19 mouse cellular contexts compared by ENCODE assay signal in the genomic region with DNA sequence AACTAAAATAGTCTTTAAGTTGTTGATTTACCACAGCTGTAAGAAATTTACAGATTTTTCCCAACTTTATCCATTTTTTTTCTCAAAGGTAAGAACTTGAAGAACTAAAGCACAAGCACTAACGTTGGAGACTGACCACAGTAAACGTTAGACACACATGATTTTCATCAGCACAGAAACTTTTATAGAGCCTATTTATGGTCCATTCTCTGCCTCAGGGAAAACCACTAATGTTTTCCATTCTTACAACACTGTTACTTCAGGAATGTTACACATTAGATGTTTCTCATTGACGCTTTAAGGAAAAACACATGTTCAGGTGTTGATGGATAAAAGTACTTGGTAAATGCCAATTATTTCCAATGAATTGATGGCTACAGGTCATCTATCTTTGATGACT.
"Had no signal": no experiment of that assay in that cellular context is flagged by ENCODE, and none has a peak within 500 bp of the region (broad histone marks: within the 10 kb centered on the region; RNA-seq: fewer than 3 reads in every experiment).

No protein-coding gene starts in this region.

- DNase-seq: kidney, adult 2 months; kidney, postnatal 10 days; kidney, postnatal 36 days; layer of hippocampus, postnatal 36 days; left cerebral cortex, postnatal 4 days; liver, embryonic 13.5 days; lung, adult 2 months; lung, postnatal 14 days; lung, postnatal 4 days; right cerebral cortex, adult 18-20 months; right cerebral cortex, postnatal 14 days; right cerebral cortex, postnatal 4 days; thymus, adult 18-20 months; thymus, postnatal 36 days had no signal

- H3K4me3 ChIP-seq: kidney, embryonic 15.5 days; liver, embryonic 13.5 days; midbrain, embryonic 15.5 days; neural tube, embryonic 12.5 days; neural tube, embryonic 15.5 days had no signal

- H3K27ac ChIP-seq: kidney, embryonic 15.5 days; liver, embryonic 13.5 days; midbrain, embryonic 15.5 days; neural tube, embryonic 12.5 days; neural tube, embryonic 15.5 days had no signal

- H3K4me1 ChIP-seq: kidney, embryonic 15.5 days; liver, embryonic 13.5 days; midbrain, embryonic 15.5 days; neural tube, embryonic 12.5 days; neural tube, embryonic 15.5 days had no signal

- H3K36me3 ChIP-seq: kidney, embryonic 15.5 days; liver, embryonic 13.5 days; midbrain, embryonic 15.5 days; neural tube, embryonic 12.5 days; neural tube, embryonic 15.5 days had no signal

- H3K27me3 ChIP-seq: kidney, embryonic 15.5 days; liver, embryonic 13.5 days; midbrain, embryonic 15.5 days; neural tube, embryonic 12.5 days; neural tube, embryonic 15.5 days had no signal

- ATAC-seq: midbrain, embryonic 15.5 days had no signal

- H3K9ac ChIP-seq: kidney, embryonic 15.5 days; liver, embryonic 13.5 days; midbrain, embryonic 15.5 days; neural tube, embryonic 12.5 days; neural tube, embryonic 15.5 days had no signal

- H3K4me2 ChIP-seq: kidney, embryonic 15.5 days; liver, embryonic 13.5 days; midbrain, embryonic 11.5 days; midbrain, embryonic 15.5 days; neural tube, embryonic 12.5 days; neural tube, embryonic 15.5 days had no signal

- H3K9me3 ChIP-seq: kidney, embryonic 15.5 days; liver, embryonic 13.5 days; midbrain, embryonic 15.5 days; neural tube, embryonic 12.5 days; neural tube, embryonic 15.5 days had no signal
